Mouse (Mus musculus) heart, postnatal 0 days (tissue): ENCODE results near the gene Celsr3.

ENCODE experiments used
- CTCF ChIP-seq: IDR thresholded peaks from 2 replicates; pipeline ENCODE4 v1.5.1; 2016; ENCODE audit warnings: antibody characterized with exemption, control low read depth, low read depth
- EP300 ChIP-seq: IDR thresholded peaks from 2 replicates; pipeline ENCODE4 v1.6.1; 2016; ENCODE audit warnings: antibody characterized with exemption, low read depth

DNA sequence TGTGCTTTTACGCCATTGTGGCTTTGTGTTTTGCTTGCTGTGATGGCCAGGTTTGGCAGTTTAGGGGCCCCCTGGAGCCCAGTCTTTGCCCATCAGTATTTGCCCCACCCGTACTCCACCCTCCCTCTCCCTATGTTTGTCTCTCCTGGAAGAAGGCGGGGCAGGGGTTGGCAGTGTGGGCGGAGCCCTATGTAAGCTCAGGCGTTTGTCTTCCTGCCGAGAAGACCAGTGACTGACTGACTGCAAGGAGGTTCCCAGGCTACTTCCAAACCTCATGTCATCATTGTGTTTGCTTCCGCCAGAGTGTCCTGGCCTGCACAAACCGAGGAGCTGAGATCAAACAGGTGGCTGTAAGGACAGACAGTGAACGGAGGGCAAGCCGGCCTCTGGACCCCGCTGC, 30.4 kb upstream of the Celsr3 start:
- TF ChIP-seq CTCF, result no peak
- no peak for TF ChIP-seq EP300
